Mouse (Mus musculus) heart, postnatal 14 days (tissue): Measurements from ENCODE around the gene Tmem86b. TPM values are rescaled to one million over a fixed set of nuclear protein-coding genes. Genes with fewer than 3 reads are reported as not detected.
A peak's percentile ranks its signal among the peaks of the same experiment; 100 is the strongest.

ENCODE experiments used
- DNase-seq, 2 experiments: peaks; one replicate each; pipeline ENCODE4 v3.0.0; 2021 to 2022
- intact Hi-C: fragments of 180-260 bp; cut with DNase I; formaldehyde crosslinking; loops from one replicate; pipeline ENCODE4 v1.15.1; 2025
- long read RNA-seq, 2 experiments: library from polyadenylated mRNA; stranded (forward); transcript quantifications; one replicate each; pipeline ENCODE4 v2.0.0; 2021
- total RNA-seq, 2 experiments: library from RNA; stranded (reverse); gene quantifications; 2 replicates each; pipeline ENCODE4 v1.2.3; 2021

The Tmem86b gene
- total RNA-seq = 1 to 10 TPM; 6.8 to 7.4 TPM
- long read RNA-seq, experiment 1, partial matches to known transcripts = 0 of 1 reads
- long read RNA-seq, experiment 1, other reads (novel, unspliced or antisense) = 0 of 1 reads
- long read RNA-seq, experiment 2 = 0 reads

- intact Hi-C loops = no loop called here
- DNase-seq = no peak
Observed at GRCm38 (mm10) chr7:4631031-4631430, at the start of gene Tmem86b. Gene Tmem86b (minus strand): TSS chr7:4631422.

GRCm38 (mm10) chr7:4675200-4675599 lies 44.0 kb upstream of the Tmem86b start:
- DNase-seq = no peak
- intact Hi-C loops = no loop called here

GRCm38 (mm10) chr7:4674114-4674731 lies 43.0 kb upstream of the Tmem86b start:
- no peak for DNase-seq
- intact Hi-C loops = no loop called here

DNA sequence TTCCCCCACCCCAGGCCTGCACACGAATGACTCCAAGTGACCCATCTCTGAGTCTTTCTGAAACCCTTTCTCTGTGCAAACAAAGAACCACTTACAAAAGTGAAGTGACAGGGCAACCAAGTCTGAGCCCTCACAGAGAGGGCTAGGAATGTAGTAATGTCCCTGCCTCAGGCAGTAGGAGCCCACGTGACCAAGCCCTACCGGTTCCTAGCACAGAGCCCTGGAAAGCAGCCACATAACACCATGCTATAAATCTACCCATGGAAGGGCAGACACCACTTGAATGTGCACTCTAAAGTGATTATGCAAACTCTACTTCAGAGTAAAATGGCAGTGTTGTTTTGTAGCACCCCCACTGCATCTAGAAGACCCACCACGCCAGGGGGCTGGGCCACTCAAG lies 40.7 kb upstream of the Tmem86b start:
- no peak for DNase-seq
- intact Hi-C loops = no loop called here

DNA sequence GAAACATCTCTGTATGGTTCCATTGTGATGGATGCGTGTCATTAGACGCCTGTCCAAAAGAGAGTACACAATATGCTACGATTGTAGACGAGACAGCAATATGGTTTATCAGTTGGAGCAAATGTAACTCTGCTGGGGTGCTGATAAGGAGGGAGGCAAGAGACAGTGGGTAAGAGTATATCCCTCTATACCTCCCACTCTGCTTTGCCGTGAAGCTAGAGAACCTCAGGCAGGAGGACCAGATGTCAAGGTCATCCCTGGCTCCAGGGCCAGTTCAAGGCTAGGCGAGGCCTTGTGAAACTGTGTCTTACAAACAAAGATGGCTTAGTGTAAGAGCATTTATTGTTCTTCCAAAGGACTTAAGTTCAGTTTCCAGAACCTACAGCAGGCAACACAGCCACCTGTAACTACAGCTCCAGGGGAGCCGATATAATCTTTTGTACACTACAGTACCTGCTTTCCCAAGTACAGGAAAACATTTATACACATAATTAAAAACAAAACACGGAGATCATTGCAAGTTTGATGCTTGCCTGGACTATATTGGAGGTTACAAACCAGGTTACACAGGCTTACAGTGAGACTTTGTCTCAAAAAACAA lies 39.5 kb upstream of the Tmem86b start:
- intact Hi-C loops = no loop called here
- DNase-seq = no peak

- intact Hi-C loops = no loop called here
Observed at GRCm38 (mm10) chr7:4669156-4669555, 37.9 kb upstream of the Tmem86b start.

GRCm38 (mm10) chr7:4668506-4668905 lies 37.3 kb upstream of the Tmem86b start:
- DNase-seq = no peak
- intact Hi-C loops = no loop called here

More at GRCm38 (mm10) chr7:4669156-4669555, 37.9 kb upstream of the Tmem86b start:
- DNase-seq = no peak

DNA sequence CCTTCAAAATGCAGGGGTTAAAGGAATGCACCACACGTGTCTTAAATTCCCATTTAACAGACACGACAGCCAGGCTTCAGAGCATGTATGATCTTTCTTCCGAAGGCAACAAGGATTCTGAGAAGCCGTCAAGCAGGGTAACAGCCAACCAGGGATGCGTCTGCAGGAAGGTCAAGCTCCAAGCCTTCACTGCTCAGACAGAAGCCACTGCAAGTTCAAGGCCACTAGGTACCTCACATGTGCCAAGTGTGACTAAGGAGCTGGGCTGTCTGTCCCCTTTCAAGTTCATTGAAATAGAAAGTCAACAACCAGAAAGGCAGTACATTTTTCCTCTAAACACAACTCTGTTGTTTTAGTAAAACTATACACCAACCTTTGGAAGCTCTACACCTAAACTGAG lies 35.6 kb upstream of the Tmem86b start:
- DNase-seq = no peak
- intact Hi-C loops = no loop called here

- intact Hi-C loops = no loop called here
- no peak for DNase-seq
Observed at GRCm38 (mm10) chr7:4663742-4664141, 32.5 kb upstream of the Tmem86b start.

DNA sequence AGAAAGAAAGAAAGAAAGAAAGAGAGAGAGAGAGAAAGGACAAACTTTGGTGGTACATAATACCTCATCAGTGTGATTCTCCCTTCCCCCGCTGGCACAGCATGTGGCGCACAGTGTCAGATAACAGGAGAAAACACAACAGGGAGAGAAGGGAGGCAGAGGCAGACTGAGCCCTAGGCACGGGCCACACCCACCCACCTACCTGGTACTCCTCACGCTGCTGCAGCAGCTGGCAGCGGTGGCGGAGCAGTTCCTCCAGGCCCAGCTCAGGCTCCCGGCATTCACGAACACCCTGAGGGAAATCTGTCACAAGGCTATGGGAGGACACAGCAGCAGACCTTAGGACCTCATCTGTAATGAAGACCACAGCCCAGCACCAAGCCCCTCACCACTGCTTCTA lies 32.0 kb upstream of the Tmem86b start:
- intact Hi-C loops = no loop called here

DNA sequence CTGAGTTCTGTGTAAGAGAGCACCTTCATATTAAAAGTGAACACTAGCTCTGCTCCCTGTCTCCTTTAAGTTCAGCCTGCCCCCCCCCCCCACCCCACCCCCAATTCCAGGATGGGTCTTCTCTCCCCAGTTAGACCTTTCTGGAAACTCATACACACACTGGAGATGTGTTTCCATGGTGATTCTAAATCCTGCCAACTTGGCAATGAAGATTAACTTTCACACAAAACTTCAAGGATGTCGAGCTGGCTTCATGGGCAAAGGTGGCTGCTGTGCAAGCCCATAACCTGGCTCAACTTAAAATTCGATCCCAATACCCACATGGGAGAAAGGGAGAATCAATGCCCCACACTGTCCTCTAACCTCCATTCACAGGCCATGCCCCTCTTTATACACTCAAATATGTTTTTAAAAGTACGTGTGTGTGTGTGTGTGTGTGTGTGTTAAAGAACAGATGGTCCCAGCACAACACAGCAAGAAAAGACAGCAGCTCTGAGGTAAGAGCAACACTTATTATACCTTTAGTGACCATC lies 28.8 kb upstream of the Tmem86b start:
- DNase-seq = no peak
- intact Hi-C loops = loop anchor here (2.0 kb wide), 1 partner anchor 23 kb away; no protein-coding TSS in a partner anchor

More for the DNA sequence above, 32.0 kb upstream of the Tmem86b start:
- DNase-seq = no peak

GRCm38 (mm10) chr7:4658912-4659551 lies 27.8 kb upstream of the Tmem86b start, which contains the start of gene Ppp6r1:
Gene Ppp6r1 (minus strand): TSS chr7:4659019.
- DNase-seq = peak; percentile 97 to 98
- intact Hi-C loops = loop anchor here (2.0 kb wide), 1 partner anchor 24 kb away; no protein-coding TSS in a partner anchor

DNA sequence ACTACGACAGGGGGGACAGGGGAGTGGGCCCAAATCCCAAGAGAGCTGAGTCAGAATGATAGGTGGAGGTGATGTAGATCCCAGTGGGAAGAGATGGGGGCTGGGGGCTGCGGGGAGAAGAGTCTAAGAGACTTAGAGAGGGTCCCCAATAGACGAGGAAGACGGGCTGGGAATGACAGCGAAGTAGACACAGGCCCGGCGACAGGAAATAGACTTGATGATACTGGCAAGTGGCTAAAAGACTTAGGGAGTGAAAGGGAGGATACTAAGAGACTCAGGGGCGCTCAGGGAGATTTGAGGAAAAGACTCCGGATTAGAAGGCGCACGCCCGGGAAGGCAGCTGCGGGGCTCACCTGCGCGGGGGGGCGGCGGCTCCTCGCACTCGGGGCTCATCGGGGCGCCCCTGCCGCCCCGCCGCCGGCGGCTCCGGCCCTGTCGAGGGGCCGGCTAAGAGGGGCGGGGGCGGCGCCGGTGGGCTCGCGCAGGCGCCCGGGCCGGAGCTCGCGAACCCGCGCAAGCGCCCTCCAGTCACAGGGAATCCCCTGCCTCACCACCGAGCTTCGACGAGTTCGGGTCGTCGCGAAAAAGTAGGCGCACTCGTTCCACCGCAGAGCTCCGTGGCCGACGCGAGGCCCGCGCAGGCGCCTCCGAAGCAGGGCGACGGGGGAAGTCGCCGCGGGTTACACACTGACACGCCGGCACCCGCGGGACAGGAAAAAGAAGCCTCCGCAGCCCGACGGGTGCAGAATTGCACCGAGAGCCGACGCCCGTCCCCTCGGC lies 27.1 kb upstream of the Tmem86b start:
- intact Hi-C loops = loop anchor here (2.0 kb wide), 1 partner anchor 24 kb away; no protein-coding TSS in a partner anchor
- DNase-seq = peak in 1 of 2 experiments; percentile 15

DNA sequence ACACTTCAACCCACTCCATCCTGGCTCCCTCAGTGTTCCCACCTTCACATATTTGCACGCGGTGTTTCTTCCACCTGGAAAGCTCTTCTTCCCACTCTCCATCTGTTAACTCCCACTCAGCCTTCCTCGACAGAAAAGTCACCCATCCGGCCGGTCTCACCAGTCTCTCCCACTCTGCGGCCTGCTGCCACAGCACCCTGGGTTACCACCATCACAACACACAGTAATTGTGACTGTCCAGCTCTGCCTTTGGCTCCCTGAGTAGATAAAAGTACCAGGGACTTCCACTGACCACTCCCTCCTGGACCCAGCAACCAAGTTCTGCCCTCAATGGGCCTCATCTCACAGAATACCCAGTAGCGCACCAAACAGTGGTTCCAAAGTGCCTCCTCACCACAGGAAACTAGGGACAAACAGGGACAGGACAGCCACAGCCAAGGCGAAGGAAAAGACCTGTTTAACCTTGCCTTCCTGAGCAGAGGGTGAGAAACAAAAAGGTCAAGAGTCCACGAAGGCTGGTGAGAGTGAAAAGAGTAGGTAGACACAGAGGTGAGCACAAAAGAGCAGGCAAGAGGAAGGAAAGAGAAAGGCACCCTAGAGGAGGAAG lies 26.4 kb upstream of the Tmem86b start:
- no peak for DNase-seq

GRCm38 (mm10) chr7:4656818-4657217 lies 25.6 kb upstream of the Tmem86b start:
- intact Hi-C loops = no loop called here
- DNase-seq = no peak

More for the DNA sequence above, 26.4 kb upstream of the Tmem86b start:
- intact Hi-C loops = loop anchor here (2.0 kb wide), 1 partner anchor 25 kb away; no protein-coding TSS in a partner anchor

DNA sequence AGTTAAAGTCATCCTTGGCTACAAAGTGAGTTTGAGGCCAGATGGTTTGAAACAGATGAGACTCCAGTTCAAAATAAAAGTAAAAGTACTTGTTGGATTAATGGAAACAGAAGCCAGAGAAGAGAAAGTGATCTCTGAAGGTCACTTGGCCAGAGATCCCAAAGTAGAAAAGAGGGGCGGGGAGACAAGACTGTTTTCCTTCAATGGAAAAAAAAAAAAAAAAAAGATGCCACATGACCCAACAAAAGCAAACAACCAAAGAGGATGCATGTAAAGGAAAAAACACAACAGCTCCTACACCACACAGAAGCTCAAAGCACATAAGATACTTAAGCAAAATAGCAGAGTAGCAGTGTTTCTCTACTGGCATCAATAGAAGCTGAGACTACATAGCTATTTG lies 24.7 kb upstream of the Tmem86b start:
- no peak for DNase-seq
- intact Hi-C loops = no loop called here

DNA sequence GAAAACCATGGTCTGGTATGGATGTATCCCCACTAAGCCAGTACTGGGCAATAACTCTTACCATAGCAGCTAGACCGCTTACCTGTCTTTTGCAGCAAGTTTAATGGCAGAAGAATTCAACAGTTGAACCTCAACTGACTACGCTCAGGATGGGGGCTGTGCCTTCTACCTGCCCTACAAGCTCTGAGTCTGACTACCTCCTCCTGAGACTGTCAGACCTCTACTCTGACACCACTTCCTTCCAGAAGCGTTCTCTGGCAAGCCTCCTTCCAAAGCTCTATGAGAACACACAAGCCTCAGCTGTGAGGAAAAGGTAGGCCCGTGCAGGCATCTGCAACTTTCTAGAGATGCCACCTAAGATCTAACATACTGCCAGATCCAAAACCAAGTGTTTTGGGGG lies 24.2 kb upstream of the Tmem86b start:
- intact Hi-C loops = no loop called here
- DNase-seq = no peak

DNA sequence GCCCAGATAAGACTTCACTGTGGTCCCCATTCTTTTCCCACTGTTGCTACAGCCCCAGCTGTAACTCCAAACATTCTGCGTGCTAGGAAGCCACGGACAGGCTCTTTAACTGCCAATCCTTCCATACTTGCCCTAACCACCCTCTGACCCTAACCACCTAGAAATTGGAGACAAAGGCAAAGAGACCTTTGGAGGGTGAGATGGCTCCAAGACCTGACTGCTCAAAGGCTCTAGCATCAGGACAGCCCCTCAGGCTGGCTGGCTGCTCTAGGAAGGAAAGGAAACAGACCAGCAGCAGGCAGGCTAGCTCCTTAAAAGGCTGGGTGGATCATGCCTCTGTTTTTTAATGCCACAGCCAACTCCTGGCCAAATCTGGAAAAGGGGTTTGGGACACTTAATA lies 23.0 kb upstream of the Tmem86b start:
- no peak for DNase-seq
- intact Hi-C loops = no loop called here

DNA sequence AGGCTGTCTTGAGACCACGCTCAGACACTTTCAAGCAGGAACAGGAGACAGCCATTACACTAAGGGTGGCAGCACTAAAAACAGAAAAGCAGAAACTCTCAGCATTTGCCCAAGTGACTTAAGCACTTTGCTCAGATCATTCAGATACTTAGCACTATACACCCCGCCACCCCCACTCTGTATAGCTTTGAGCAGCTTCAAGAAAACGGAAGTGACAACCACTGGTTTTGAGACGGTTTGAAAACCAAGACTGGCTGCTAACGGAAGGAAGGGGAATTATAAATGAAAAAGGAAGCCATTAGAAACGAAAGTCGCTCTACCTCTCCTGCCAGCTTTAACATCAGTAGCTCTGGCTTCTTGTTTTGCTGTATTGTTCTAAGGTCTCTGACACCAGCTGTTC lies 22.6 kb upstream of the Tmem86b start:
- intact Hi-C loops = no loop called here
- no peak for DNase-seq

- intact Hi-C loops = no loop called here
- DNase-seq = no peak
Observed at GRCm38 (mm10) chr7:4653351-4653750, 22.1 kb upstream of the Tmem86b start.
